Mouse (Mus musculus) kidney, postnatal 0 days (tissue): ENCODE measurements around the gene Dbh. TPM values are rescaled to one million over a fixed set of nuclear protein-coding genes. Genes with fewer than 3 reads are reported as not detected.

Source experiments
- ATAC-seq: fragments of 200-750 bp; cut with Nextera tagmentation; replicated peaks from 2 replicates; pipeline ENCODE4 v1.8.0; 2017; ENCODE audit warnings: low read depth, moderate number of reproducible peaks, moderate TSS enrichment, moderate library complexity; ENCODE audit not compliant: low FRiP score
- DNase-seq: peaks from one replicate; pipeline ENCODE4 v3.0.0-alpha.2; 2016; ENCODE audit warnings: low spot score
- H3K27ac ChIP-seq: fragments of 300-500 bp; sonication (generic); 2 replicates; pipeline ENCODE4 v1.5.1; 2014; ENCODE audit warnings: mild to moderate bottlenecking
- H3K27me3 ChIP-seq: fragments of 300-500 bp; sonication (generic); 2 replicates; pipeline ENCODE4 v1.6.1; 2014; ENCODE audit warnings: low read length, mixed read lengths; ENCODE audit not compliant: insufficient read depth
- H3K36me3 ChIP-seq: fragments of 300-500 bp; sonication (generic); 2 replicates; pipeline ENCODE4 v1.6.1; 2014; ENCODE audit warnings: low read length, mixed read lengths; ENCODE audit not compliant: insufficient read depth
- H3K4me1 ChIP-seq: fragments of 300-500 bp; sonication (generic); replicated peaks from 2 replicates; pipeline ENCODE4 v1.6.1; 2014; ENCODE audit warnings: antibody characterized with exemption, low read length, mixed read lengths; ENCODE audit not compliant: insufficient read depth
- H3K4me2 ChIP-seq: fragments of 300-500 bp; sonication (generic); 2 replicates; pipeline ENCODE4 v1.6.1; 2014; ENCODE audit warnings: mild to moderate bottlenecking, low read length, moderate library complexity, mixed read lengths
- H3K4me3 ChIP-seq: fragments of 300-500 bp; sonication (generic); replicated peaks from 2 replicates; pipeline ENCODE4 v1.5.1; 2014; ENCODE audit warnings: low read depth, low read length
- H3K9ac ChIP-seq: fragments of 300-500 bp; sonication (generic); 2 replicates; pipeline ENCODE4 v1.6.1; 2014; ENCODE audit warnings: low read depth, low read length
- H3K9me3 ChIP-seq: fragments of 300-500 bp; sonication (generic); replicated peaks from 2 replicates; pipeline ENCODE4 v1.6.1; 2016; ENCODE audit warnings: low read length, inconsistent platforms, mixed read lengths
- CTCF ChIP-seq: IDR thresholded peaks from 2 replicates; pipeline ENCODE4 v1.5.1; 2016; ENCODE audit warnings: antibody characterized with exemption, low read depth, mild to moderate bottlenecking, moderate library complexity
- WGBS: fragments of 180-500 bp; shearing (Covaris S2); extraction: QIAGEN DNeasy Blood & Tissue Kit; methylation state at CpG from one replicate; pipeline ENCODE4 v1.1.7; 2014; 5-methylcytosine and 5-hydroxymethylcytosine counted together
- polyA plus RNA-seq: library from polyadenylated mRNA; unstranded; fragments of >200 nt; fragmentation: Nextera tagmentation; extraction: Ambion mirVana; gene quantifications from 2 replicates; pipeline ENCODE4 v1.2.1, GENCODE M21; 2015

Dbh gene
- polyA plus RNA-seq, 1 experiment from 2014 or later: 0.38 TPM

DNA sequence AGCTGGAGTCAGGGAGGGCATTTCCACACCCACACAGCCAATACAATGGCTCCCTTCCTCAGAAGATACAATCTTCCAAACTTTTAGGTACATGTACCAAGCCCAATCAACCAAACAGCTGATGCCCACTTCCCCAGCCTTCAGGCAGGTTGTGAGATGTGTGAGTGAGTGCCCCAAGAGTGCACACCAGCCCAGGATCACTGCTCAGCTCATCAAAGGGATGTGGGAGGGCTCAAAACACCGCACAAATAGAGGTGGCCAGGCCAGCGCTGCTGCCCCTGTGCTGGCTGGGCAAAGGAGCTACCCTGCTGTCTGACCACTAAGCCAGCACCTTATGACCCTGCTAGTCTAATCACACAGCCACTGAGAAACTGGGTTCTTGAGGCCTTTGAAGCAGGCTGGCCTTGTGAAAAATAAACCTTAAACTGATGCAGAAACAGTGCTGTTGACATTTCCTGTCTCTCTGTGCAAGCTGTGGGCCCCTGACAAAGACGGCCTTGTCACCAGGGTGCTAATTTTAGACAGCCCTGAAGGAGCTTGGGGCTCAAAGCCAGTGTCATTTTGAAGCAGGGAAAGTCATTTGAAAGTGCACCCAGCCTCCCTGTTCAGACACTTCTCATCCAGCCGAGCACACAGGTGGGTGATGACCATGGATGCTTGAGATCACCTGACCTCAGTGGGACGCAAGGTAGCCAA, 33.7 kb downstream of the Dbh start:
- no peaks in the 10 kb centered on the region for H3K4me1 ChIP-seq
- H3K27me3 ChIP-seq: no peaks in the 10 kb centered on the region
- no peak overlapping the region for H3K4me2 ChIP-seq
- no peaks in the 10 kb centered on the region for H3K9me3 ChIP-seq
- H3K36me3 ChIP-seq: peaks cover 6% of the 10 kb centered on the region; the same call in 1 of the 2 replicates
- DNase-seq (no peak), ATAC-seq (no peak)
- WGBS: 33% methylated on average over 5 of the region's 5 CpGs
- H3K27ac ChIP-seq: no peak overlapping the region
- H3K9ac ChIP-seq: no peak overlapping the region
- TF ChIP-seq CTCF: no peak
- no peak overlapping the region for H3K4me3 ChIP-seq

- no peak for ATAC-seq
- WGBS: 91% methylated on average over 1 of the region's 1 CpGs
- DNase-seq: no peak
- Histone ChIP-seq H3K9ac (no peak overlapping the region), H3K27ac (no peak overlapping the region), H3K4me2 (no peak overlapping the region), H3K4me1 (no peaks in the 10 kb centered on the region), H3K4me3 (no peak overlapping the region), H3K27me3 (no peaks in the 10 kb centered on the region), H3K9me3 (no peaks in the 10 kb centered on the region), H3K36me3 (peaks cover 6% of the 10 kb centered on the region; the same call in 1 of the 2 replicates)
- TF ChIP-seq CTCF: no peak
Measured at GRCm38 (mm10) chr2:27200586-27200985, 35.6 kb downstream of the Dbh start.

GRCm38 (mm10) chr2:27205666-27206065, 40.6 kb downstream of the Dbh start:
- H3K4me2 ChIP-seq: no peak overlapping the region
- DNase-seq (no peak), ATAC-seq (no peak)
- no peaks in the 10 kb centered on the region for H3K27me3 ChIP-seq
- no peak overlapping the region for H3K9ac ChIP-seq
- 81% methylated on average over 10 of the region's 10 CpGs for WGBS
- no peak overlapping the region for H3K4me3 ChIP-seq
- no peaks in the 10 kb centered on the region for H3K4me1 ChIP-seq
- no peaks in the 10 kb centered on the region for H3K9me3 ChIP-seq
- no peak for TF ChIP-seq CTCF
- 0 out of 2 replicates have a peak, but pooled peaks cover 4% of the 10 kb centered on the region for H3K36me3 ChIP-seq
- no peak overlapping the region for H3K27ac ChIP-seq

DNA sequence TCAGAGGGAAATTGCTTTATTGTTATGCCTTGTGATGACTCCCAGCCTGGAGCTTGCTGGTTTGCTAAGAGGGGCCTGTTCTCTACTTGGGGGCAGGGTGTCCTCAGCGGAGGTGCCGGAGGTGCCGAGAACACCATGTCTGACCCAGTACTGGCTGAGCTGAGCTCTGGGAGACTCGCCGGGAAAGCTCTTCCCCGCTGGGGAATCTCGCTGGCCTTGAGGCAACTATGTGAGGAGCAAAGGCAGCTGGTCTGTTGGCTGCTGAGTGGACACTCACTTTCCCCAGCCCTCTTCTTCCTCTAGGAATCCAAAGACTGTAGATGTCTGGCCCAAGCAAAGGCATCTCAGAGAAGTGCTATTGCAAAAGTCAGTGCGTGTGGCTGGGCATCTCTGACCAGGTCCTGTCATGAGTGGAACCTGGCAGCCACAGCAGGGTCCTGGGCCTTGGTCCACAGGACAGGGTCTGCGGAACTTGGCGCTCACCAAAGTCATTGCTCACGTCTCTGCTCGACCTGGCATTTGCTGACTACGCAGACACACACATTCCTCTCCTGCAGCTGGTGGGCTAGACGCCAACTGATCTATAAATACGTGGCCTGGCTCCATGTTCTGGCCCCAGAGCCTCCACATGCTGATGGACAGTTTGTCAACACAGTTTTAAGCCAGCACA, 41.2 kb downstream of the Dbh start:
- Histone ChIP-seq H3K4me3 (no peak overlapping the region), H3K27ac (no peak overlapping the region), H3K9me3 (no peaks in the 10 kb centered on the region), H3K9ac (no peak overlapping the region), H3K36me3 (0 out of 2 replicates have a peak, but pooled peaks cover 4% of the 10 kb centered on the region), H3K27me3 (no peaks in the 10 kb centered on the region), H3K4me2 (no peak overlapping the region), H3K4me1 (no peaks in the 10 kb centered on the region)
- ATAC-seq (no peak), DNase-seq (no peak)
- no peak for TF ChIP-seq CTCF
- 78% methylated on average over 15 of the region's 15 CpGs for WGBS

- TF ChIP-seq CTCF: no peak
- H3K27me3 ChIP-seq: no peaks in the 10 kb centered on the region
- DNase-seq: no peak
- no peak overlapping the region for H3K4me3 ChIP-seq
- no peak overlapping the region for H3K27ac ChIP-seq
- H3K9me3 ChIP-seq: no peaks in the 10 kb centered on the region
- H3K9ac ChIP-seq: no peak overlapping the region
- WGBS: 75% methylated on average over 5 of the region's 5 CpGs
- no peaks in the 10 kb centered on the region for H3K4me1 ChIP-seq
- ATAC-seq: no peak
- H3K4me2 ChIP-seq: no peak overlapping the region
- 0 out of 2 replicates have a peak, but pooled peaks cover 4% of the 10 kb centered on the region for H3K36me3 ChIP-seq
Measured at GRCm38 (mm10) chr2:27207126-27207525, 42.1 kb downstream of the Dbh start.

DNA sequence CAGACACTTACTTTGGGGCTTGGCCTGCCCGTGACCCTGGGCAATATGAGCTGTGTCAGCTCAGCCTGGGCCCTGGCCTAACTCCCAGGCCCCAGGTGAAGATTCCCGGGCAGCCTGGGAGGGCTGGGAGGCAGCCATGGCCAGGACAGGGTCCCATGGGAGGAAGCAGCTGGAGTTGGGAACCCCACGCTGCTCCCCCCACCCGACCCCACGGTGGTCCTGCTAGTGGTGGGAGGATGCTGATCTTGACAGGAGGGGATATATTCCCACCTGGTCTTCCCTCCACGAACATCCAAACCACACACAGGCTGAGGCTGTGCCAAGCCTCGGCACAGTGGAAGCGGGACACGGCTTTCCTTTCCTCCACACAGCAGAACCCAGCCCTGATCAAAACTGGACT, 44.3 kb downstream of the Dbh start:
- Histone ChIP-seq H3K4me1 (no peaks in the 10 kb centered on the region), H3K27me3 (no peaks in the 10 kb centered on the region), H3K27ac (no peak overlapping the region), H3K9me3 (no peaks in the 10 kb centered on the region), H3K36me3 (0 out of 2 replicates have a peak, but pooled peaks cover 8% of the 10 kb centered on the region), H3K4me3 (no peak overlapping the region), H3K9ac (no peak overlapping the region), H3K4me2 (no peak overlapping the region)
- TF ChIP-seq CTCF: no peak
- no peak for DNase-seq
- 48% methylated on average over 9 of the region's 9 CpGs for WGBS
- no peak for ATAC-seq
